8 mouse cellular contexts compared by ENCODE assay signal in the genomic region with DNA sequence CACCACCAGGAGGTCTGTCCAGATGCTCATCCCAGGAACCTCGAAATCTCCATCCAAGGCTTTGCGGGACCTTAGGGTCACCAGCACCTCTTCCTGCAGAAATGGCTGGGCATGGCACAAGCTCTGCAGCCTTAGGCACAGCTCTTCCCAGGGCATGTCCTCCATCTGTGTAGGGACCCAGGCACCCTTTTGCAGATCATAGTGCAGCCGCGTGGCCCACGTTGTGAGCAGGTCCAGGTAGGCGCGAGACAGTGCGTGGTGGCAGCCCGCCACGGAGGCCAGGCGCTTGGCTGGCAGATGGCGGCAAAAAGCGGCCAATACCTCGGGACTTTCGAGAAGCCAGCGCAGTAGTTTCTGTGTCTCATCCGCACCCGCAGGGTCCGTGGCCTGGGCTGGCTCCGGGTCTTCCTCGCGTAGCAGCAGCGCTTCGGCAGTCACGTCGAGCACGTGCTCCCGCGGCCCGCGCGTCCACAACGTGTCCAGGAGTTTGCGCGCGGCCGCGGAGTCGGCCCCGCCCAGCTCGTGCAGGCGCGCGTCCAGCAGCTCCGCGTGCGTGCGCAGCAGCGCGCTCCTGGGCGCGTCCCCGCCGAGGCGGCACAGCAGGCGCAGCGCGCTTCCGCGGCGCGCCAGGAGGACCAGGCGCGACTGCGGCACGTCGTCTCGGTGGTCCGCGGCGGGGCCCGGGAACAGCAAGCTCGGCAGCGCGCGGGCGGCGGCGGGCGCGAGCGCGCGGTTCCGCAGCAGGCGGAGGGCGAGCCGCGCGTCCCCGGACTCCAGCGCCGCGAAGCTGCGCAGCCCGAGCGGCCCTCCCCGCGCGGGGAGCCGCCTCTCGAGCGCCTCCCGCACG. TPM values are rescaled to one million over a fixed set of nuclear protein-coding genes. Genes with fewer than 3 reads are reported as not detected.
DNase-seq lines count a peak whose midpoint lies in the region; ATAC-seq and TF ChIP-seq lines count a peak whose summit lies in the region.

Gene Gas2, plus strand, starts transcription at position 766 of the 847 bp plus-strand sequence.

- peak within 1 kb of the TSS; percentile 96 for H3K27ac ChIP-seq in MEL (ENCODE audit: control insufficient read depth, low read depth, low read length)
- peak within 1 kb of the TSS; percentile 97 for H3K27ac ChIP-seq in forebrain, embryonic 16.5 days (ENCODE audit: low read length)
- peak within 1 kb of the TSS; percentile 99 for H3K27ac ChIP-seq in neural tube, embryonic 14.5 days (ENCODE audit: low read depth, low read length)
- peak within 1 kb of the TSS; percentile 85 for H3K27ac ChIP-seq in testis, adult 2 months (ENCODE audit: control insufficient read depth, insufficient read depth, low read depth, low read length)

- H3K4me1 ChIP-seq in MEL (ENCODE audit: control insufficient read depth in 1 of 2, insufficient read depth in 2 of 2, low read length in 2 of 2) = peaks cover 5 to 18% of the 10 kb centered on the region in 2 experiments; a peak in 3 of 4 replicates
- peaks cover 14% of the 10 kb centered on the region for H3K4me1 ChIP-seq in forebrain, embryonic 16.5 days (replicated peaks; ENCODE audit: control insufficient read depth, insufficient read depth, low read length)
- peaks cover 9% of the 10 kb centered on the region; the same call in 1 of the 2 replicates for H3K4me1 ChIP-seq in neural tube, embryonic 14.5 days (ENCODE audit: control insufficient read depth, insufficient read depth, low read length)
- H3K4me1 ChIP-seq in testis, adult 2 months (ENCODE audit: control insufficient read depth, insufficient read depth, low read length) = peaks cover 5% of the 10 kb centered on the region

- peak within 1 kb of the TSS; percentile 90 for H3K4me2 ChIP-seq in forebrain, embryonic 16.5 days (ENCODE audit: low read length)
- peak within 1 kb of the TSS; percentile 88 for H3K4me2 ChIP-seq in neural tube, embryonic 14.5 days (ENCODE audit: low read depth, low read length)

- no peak for TF ChIP-seq EP300 in MEL (IDR thresholded peaks at IDR 0.05; ENCODE audit: low read depth in 1 of 2, low read length in 2 of 2)

- peak within 1 kb of the TSS; percentile 83 to 94 for H3K4me3 ChIP-seq in MEL (ENCODE audit: control insufficient read depth in 1 of 2, insufficient read depth in 1 of 2, low read depth in 2 of 2, low read length in 2 of 2)
- peak within 1 kb of the TSS; percentile 73 for H3K4me3 ChIP-seq in forebrain, embryonic 16.5 days (replicated peaks; ENCODE audit: low read length)
- peak within 1 kb of the TSS; percentile 68 for H3K4me3 ChIP-seq in neural tube, embryonic 14.5 days (ENCODE audit: low read depth, low read length)
- peak within 1 kb of the TSS; percentile 88 for H3K4me3 ChIP-seq in testis, adult 2 months (ENCODE audit: control insufficient read depth, low read depth, low read length)

- 5% methylated on average over 98 of the region's 105 CpGs for WGBS in forebrain, embryonic 16.5 days
- 9% methylated on average over 76 of the region's 105 CpGs for WGBS in neural tube, embryonic 14.5 days

- peaks cover 6 to 37% of the 10 kb centered on the region in 2 experiments; a peak in 3 of 4 replicates for H3K36me3 ChIP-seq in MEL (ENCODE audit: control insufficient read depth in 1 of 2, insufficient read depth in 2 of 2, low read length in 2 of 2)
- no peaks in the 10 kb centered on the region for H3K36me3 ChIP-seq in forebrain, embryonic 16.5 days (ENCODE audit: control insufficient read depth, insufficient read depth)
- no peaks in the 10 kb centered on the region for H3K36me3 ChIP-seq in neural tube, embryonic 14.5 days (ENCODE audit: control insufficient read depth, insufficient read depth, low read length)
- H3K36me3 ChIP-seq in testis, adult 2 months (ENCODE audit: control insufficient read depth, insufficient read depth, low read length) = no peaks in the 10 kb centered on the region; the same call in 1 of the 2 replicates

- peaks cover 37% of the 10 kb centered on the region for H3K79me2 ChIP-seq in MEL (ENCODE audit: control insufficient read depth, insufficient read depth, low read length, poor library complexity)

- no peaks in the 10 kb centered on the region for H3K9me3 ChIP-seq in MEL (replicated peaks; ENCODE audit: insufficient read depth, low read length)
- no peaks in the 10 kb centered on the region for H3K9me3 ChIP-seq in forebrain, embryonic 16.5 days (ENCODE audit: control insufficient read depth, low read length)
- H3K9me3 ChIP-seq in neural tube, embryonic 14.5 days (ENCODE audit: control insufficient read depth, low read length) = no peaks in the 10 kb centered on the region

- peak within 1 kb of the TSS; percentile 98 for H3K9ac ChIP-seq in MEL (ENCODE audit: control insufficient read depth, low read depth, low read length, poor library complexity, severe bottlenecking)
- H3K9ac ChIP-seq in forebrain, embryonic 16.5 days (replicated peaks; ENCODE audit: low read depth, low read length) = peak within 1 kb of the TSS; percentile 93
- H3K9ac ChIP-seq in neural tube, embryonic 14.5 days (replicated peaks; ENCODE audit: low read depth, low read length) = peak within 1 kb of the TSS; percentile 85

- no peak for TF ChIP-seq CTCF in MEL (IDR thresholded peaks at IDR 0.05 in 2 of 3, conservative IDR thresholded peaks at IDR 0.05 in 1 of 3; ENCODE audit: control insufficient read depth in 1 of 3, insufficient read depth in 1 of 3, low read depth in 2 of 3, low read length in 3 of 3, poor library complexity in 1 of 3, severe bottlenecking in 1 of 3)
- no peak for TF ChIP-seq CTCF in testis, adult 2 months (IDR thresholded peaks at IDR 0.05; ENCODE audit: control insufficient read depth, insufficient read depth, insufficient replicate concordance, low read depth, low read length)

- no peak; a peak in 1 of 4 replicates for TF ChIP-seq POLR2A in MEL (IDR thresholded peaks at IDR 0.05; ENCODE audit: control insufficient read depth in 1 of 2, insufficient read depth in 1 of 2, low read depth in 1 of 2, low read length in 2 of 2, poor library complexity in 1 of 2)
- peak; percentile 7; the same call in 1 of the 2 replicates for TF ChIP-seq POLR2A in testis, adult 2 months (IDR thresholded peaks at IDR 0.05; ENCODE audit: control insufficient read depth, low read depth, low read length)

- intact Hi-C loops in heart, postnatal 25 days (cut with DNase I) = loop anchor here (10.0 kb wide), 1 partner anchor 113 kb away; no protein-coding TSS in a partner anchor

- no peak for TF ChIP-seq RAD21 in MEL (IDR thresholded peaks at IDR 0.05; ENCODE audit: low read depth, low read length)

- DNase-seq in MEL (ENCODE audit: low read depth, low spot score) = peak; percentile 90
- DNase-seq in cerebellum, adult 18-20 months = peak; percentile 82 to 96
- peak; percentile 81 for DNase-seq in heart, postnatal 25 days (ENCODE audit: low spot score)
- DNase-seq in layer of hippocampus, adult 18-20 months (ENCODE audit: low spot score in 2 of 2) = peak; percentile 85 to 92
- DNase-seq in lung, adult 18-20 months = peak; percentile 82 to 84

- H3K27me3 ChIP-seq in MEL (ENCODE audit: control insufficient read depth in 1 of 2, insufficient read depth in 2 of 2, low read length in 2 of 2) = no peaks in the 10 kb centered on the region
- H3K27me3 ChIP-seq in forebrain, embryonic 16.5 days (replicated peaks; ENCODE audit: control insufficient read depth, insufficient read depth, low read length) = no peaks in the 10 kb centered on the region
- H3K27me3 ChIP-seq in neural tube, embryonic 14.5 days (ENCODE audit: control insufficient read depth, insufficient read depth, low read length) = no peaks in the 10 kb centered on the region
- H3K27me3 ChIP-seq in testis, adult 2 months (ENCODE audit: control insufficient read depth, insufficient read depth, low read length) = no peaks in the 10 kb centered on the region

- peak; percentile 87 for ATAC-seq in forebrain, embryonic 16.5 days
- ATAC-seq in neural tube, embryonic 14.5 days (ENCODE audit: low read depth) = peak; percentile 91

TF ChIP-seq in MEL, 35 proteins besides CTCF, POLR2A, EP300 and RAD21 (continues in another document):
- TF ChIP-seq NRF1 (IDR thresholded peaks at IDR 0.05; ENCODE audit: insufficient read depth, low read depth, low read length, poor library complexity, severe bottlenecking) = peak; percentile 67
- no peak for TF ChIP-seq GABPA (IDR thresholded peaks at IDR 0.05; ENCODE audit: low read depth, low read length)
- TF ChIP-seq GATA1 (IDR thresholded peaks at IDR 0.05; ENCODE audit: low read depth, low read length) = no peak
- TF ChIP-seq MAX (IDR thresholded peaks at IDR 0.05; ENCODE audit: low read length) = peak; percentile 98
- peak; percentile 32; the same call in 1 of the 2 replicates for TF ChIP-seq HCFC1 (IDR thresholded peaks at IDR 0.05; ENCODE audit: low read depth, low read length)
- no peak for TF ChIP-seq ETS1 (IDR thresholded peaks at IDR 0.05; ENCODE audit: low read depth, low read length)
- no peak for TF ChIP-seq POLR2AphosphoS2 (IDR thresholded peaks at IDR 0.05; ENCODE audit: low read length)
- no peak for TF ChIP-seq MAFK (IDR thresholded peaks at IDR 0.05; ENCODE audit: borderline replicate concordance, low read depth, low read length)
- TF ChIP-seq ZMIZ1 (IDR thresholded peaks at IDR 0.05; ENCODE audit: low read depth, low read length) = no peak
- TF ChIP-seq ZC3H11A (IDR thresholded peaks at IDR 0.05; ENCODE audit: low read depth, low read length) = no peak
- no peak for TF ChIP-seq CHD2 (IDR thresholded peaks at IDR 0.05; ENCODE audit: low read length)
- TF ChIP-seq JUND (IDR thresholded peaks at IDR 0.05; ENCODE audit: low read depth, low read length) = no peak
- peak; percentile 50; the same call in 1 of the 2 replicates for TF ChIP-seq E2F4 (IDR thresholded peaks at IDR 0.05; ENCODE audit: borderline replicate concordance, low read depth, low read length)
- peak; percentile 78 for TF ChIP-seq MXI1 (IDR thresholded peaks at IDR 0.05; ENCODE audit: low read depth, low read length)
- TF ChIP-seq BHLHE40 (IDR thresholded peaks at IDR 0.05; ENCODE audit: borderline replicate concordance, low read depth, low read length) = peak; percentile 65; the same call in 1 of the 2 replicates
- TF ChIP-seq SIN3A (IDR thresholded peaks at IDR 0.05; ENCODE audit: low read length) = peak; percentile 39
- peak; percentile 91 for TF ChIP-seq MYC (IDR thresholded peaks at IDR 0.05; ENCODE audit: low read depth, low read length)
- no peak for TF ChIP-seq KAT2A (conservative IDR thresholded peaks at IDR 0.05; ENCODE audit: low read depth, low read length)

RNA-seq across cellular contexts. Expression of gene Gas2, which starts in this region (rescaled TPM):
- total RNA-seq in MEL (2012; rRNA removed) = 10.8 and 14.4 TPM in 2 replicates
- 10 to 100 TPM in 1 of 2 experiments, not detected in 1; 21.2 TPM for polyA plus RNA-seq in MEL (2012; ENCODE audit: insufficient read depth in 1 of 2, insufficient read length in 2 of 2, low read depth in 1 of 2, low replicate concordance in 2 of 2, missing spikeins in 1 of 2)
- polyA plus RNA-seq in forebrain, embryonic 16.5 days (2015; fragmentation: Nextera tagmentation; extraction: Ambion mirVana) = 15.8 and 17.8 TPM in 2 replicates
- 1 to 10 TPM; 6.4 to 7.5 TPM for total RNA-seq in heart, postnatal 25 days (2021)
- total RNA-seq in layer of hippocampus, adult 18-20 months (2021) = 10 to 100 TPM; 23.8 to 33.2 TPM
- 14.6 and 19.9 TPM in 2 replicates for polyA plus RNA-seq in neural tube, embryonic 14.5 days (2014; fragmentation: Nextera tagmentation; extraction: Ambion mirVana)
- polyA plus RNA-seq in testis, adult 2 months (2012; rRNA removed) = 3.9 and 4.7 TPM in 2 replicates

Comparison
In these comparisons a context has a peak if more than half of its experiments do, and no peak if none do; other contexts are left out.
1. Peak in every context shown above with its lines: DNase-seq, ATAC-seq, H3K4me3 ChIP-seq and H3K27ac ChIP-seq.